Mouse (Mus musculus) embryonic facial prominence, embryonic 13.5 days (tissue): ENCODE data around the gene Slc6a19. TPM values are rescaled to one million over a fixed set of nuclear protein-coding genes. Genes with fewer than 3 reads are reported as not detected.
"Not testable (repeated sequence)": the region's sequence is repeated elsewhere in the genome, so short reads cannot be mapped to it uniquely, and the experiment has no call there.

Source experiments
- ATAC-seq: fragments of 200-750 bp; cut with Nextera tagmentation; 2 replicates; pipeline ENCODE4 v1.8.0; 2017; ENCODE audit warnings: low read depth; ENCODE audit not compliant: insufficient number of reproducible peaks, insufficient read depth, low FRiP score, low TSS enrichment
- H3K27ac ChIP-seq: fragments of 300-500 bp; sonication (generic); 2 replicates; pipeline ENCODE4 v1.5.1; 2015; ENCODE audit warnings: moderate library complexity, mild to moderate bottlenecking, inconsistent platforms
- H3K27me3 ChIP-seq: fragments of 300-500 bp; sonication (generic); 2 replicates; pipeline ENCODE4 v1.6.1; 2015; ENCODE audit warnings: mild to moderate bottlenecking, inconsistent platforms
- H3K36me3 ChIP-seq: fragments of 300-500 bp; sonication (generic); 2 replicates; pipeline ENCODE4 v1.6.1; 2015; ENCODE audit warnings: mild to moderate bottlenecking, inconsistent platforms
- H3K4me1 ChIP-seq: fragments of 300-500 bp; sonication (generic); 2 replicates; pipeline ENCODE4 v1.6.1; 2015; ENCODE audit warnings: inconsistent platforms
- H3K4me2 ChIP-seq: fragments of 300-500 bp; sonication (generic); 2 replicates; pipeline ENCODE4 v1.6.1; 2015; ENCODE audit warnings: moderate library complexity, mild to moderate bottlenecking, inconsistent platforms
- H3K4me3 ChIP-seq: fragments of 300-500 bp; sonication (generic); 2 replicates; pipeline ENCODE4 v1.5.1; 2015; ENCODE audit warnings: mild to moderate bottlenecking, inconsistent platforms
- H3K9ac ChIP-seq: fragments of 300-500 bp; sonication (generic); 2 replicates; pipeline ENCODE4 v1.6.1; 2015; ENCODE audit warnings: mild to moderate bottlenecking, inconsistent platforms
- H3K9me3 ChIP-seq: fragments of 300-500 bp; sonication (generic); 2 replicates; pipeline ENCODE4 v1.6.1; 2016; ENCODE audit warnings: inconsistent platforms
- WGBS: fragments of 180-500 bp; shearing (Covaris S2); methylation state at CpG from one replicate; pipeline ENCODE4 v1.1.7; 2015; ENCODE audit warnings: mixed read lengths; 5-methylcytosine and 5-hydroxymethylcytosine counted together
- polyA plus RNA-seq: library from polyadenylated mRNA; unstranded; fragments of >200 nt; fragmentation: Nextera tagmentation; extraction: Ambion mirVana; gene quantifications from 2 replicates; pipeline ENCODE4 v1.2.1, GENCODE M21; 2015

Slc6a19 gene
- polyA plus RNA-seq, 1 experiment from 2014 or later: not detected

GRCm38 (mm10) chr13:73712228-73712627 is 7.6 kb upstream of the Slc6a19 start:
- H3K27ac ChIP-seq: no peak overlapping the region
- H3K4me1 ChIP-seq: no peaks in the 10 kb centered on the region
- H3K4me3 ChIP-seq: no peak overlapping the region
- H3K27me3 ChIP-seq: no peaks in the 10 kb centered on the region
- WGBS: 77% methylated on average over 3 of the region's 3 CpGs
- H3K4me2 ChIP-seq: no peak overlapping the region
- no peak overlapping the region for H3K9ac ChIP-seq
- no peaks in the 10 kb centered on the region for H3K36me3 ChIP-seq
- ATAC-seq: no peak
- no peaks in the 10 kb centered on the region for H3K9me3 ChIP-seq

GRCm38 (mm10) chr13:73711803-73712202 is 7.1 kb upstream of the Slc6a19 start:
- ATAC-seq: no peak
- H3K4me2 ChIP-seq: no peak overlapping the region
- no peak overlapping the region for H3K4me3 ChIP-seq
- WGBS: 76% methylated on average over 5 of the region's 5 CpGs
- H3K36me3 ChIP-seq: no peaks in the 10 kb centered on the region
- no peak overlapping the region for H3K9ac ChIP-seq
- no peak overlapping the region for H3K27ac ChIP-seq
- no peaks in the 10 kb centered on the region for H3K4me1 ChIP-seq
- no peaks in the 10 kb centered on the region for H3K27me3 ChIP-seq
- no peaks in the 10 kb centered on the region for H3K9me3 ChIP-seq

DNA sequence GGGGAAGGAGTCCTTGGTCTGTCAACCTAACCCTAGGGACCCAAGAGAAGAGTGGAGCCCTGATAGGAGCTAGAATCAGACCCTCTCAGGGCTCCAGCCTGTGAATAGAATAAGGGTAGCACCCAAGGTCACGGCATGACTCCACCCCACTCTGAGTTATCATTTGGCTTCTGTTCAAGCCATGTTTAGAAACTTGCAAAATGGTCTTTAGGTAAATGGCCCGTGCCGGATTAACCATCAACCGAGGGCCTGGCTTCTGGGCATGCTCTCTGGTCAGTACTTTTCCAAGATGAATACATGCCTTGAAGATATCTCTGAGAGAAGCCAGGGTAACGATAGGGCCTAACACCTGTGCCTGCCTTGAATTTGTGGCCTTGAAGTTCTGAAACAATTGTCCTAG is 6.6 kb upstream of the Slc6a19 start:
- Histone ChIP-seq H3K36me3 (no peaks in the 10 kb centered on the region), H3K4me2 (no peak overlapping the region), H3K27me3 (no peaks in the 10 kb centered on the region), H3K9me3 (no peaks in the 10 kb centered on the region), H3K4me3 (no peak overlapping the region), H3K4me1 (no peaks in the 10 kb centered on the region), H3K9ac (no peak overlapping the region), H3K27ac (no peak overlapping the region)
- no peak for ATAC-seq
- WGBS: 87% methylated on average over 5 of the region's 5 CpGs

- 75% methylated on average over 6 of the region's 6 CpGs for WGBS
- H3K9me3 ChIP-seq: no peaks in the 10 kb centered on the region
- no peak overlapping the region for H3K4me2 ChIP-seq
- no peak overlapping the region for H3K9ac ChIP-seq
- H3K4me1 ChIP-seq: no peaks in the 10 kb centered on the region
- ATAC-seq: no peak
- no peaks in the 10 kb centered on the region for H3K36me3 ChIP-seq
- H3K27ac ChIP-seq: no peak overlapping the region
- no peaks in the 10 kb centered on the region for H3K27me3 ChIP-seq
- H3K4me3 ChIP-seq: no peak overlapping the region
Observed at GRCm38 (mm10) chr13:73709491-73709890, 4.8 kb upstream of the Slc6a19 start.

- H3K9ac ChIP-seq, H3K4me2 ChIP-seq, H3K27me3 ChIP-seq, H3K9me3 ChIP-seq, H3K4me3 ChIP-seq, H3K36me3 ChIP-seq, ATAC-seq, H3K4me1 ChIP-seq, H3K27ac ChIP-seq: not testable (repeated sequence)
- 75% methylated on average over 4 of the region's 4 CpGs for WGBS
Observed at GRCm38 (mm10) chr13:73703486-73703885, 1.2 kb downstream of the Slc6a19 start.

DNA sequence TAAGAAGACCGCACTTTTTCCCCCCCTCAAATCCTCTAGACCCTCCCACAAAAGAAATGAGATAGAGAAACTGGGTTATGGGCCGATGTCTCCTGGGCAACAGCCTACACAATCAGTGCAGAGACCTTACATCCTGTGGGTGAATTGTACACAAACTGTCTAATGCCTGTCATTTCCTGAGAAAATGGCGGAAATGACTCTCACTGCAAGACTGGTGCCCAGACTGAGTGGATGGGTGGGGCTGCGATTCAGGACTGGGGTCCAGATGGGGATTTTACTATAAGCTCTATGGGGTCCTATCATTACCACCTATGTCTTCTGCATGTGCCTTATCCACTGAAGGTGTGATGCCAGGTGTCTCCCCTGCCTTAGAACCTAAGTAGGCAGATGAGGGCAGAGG is 1.9 kb downstream of the Slc6a19 start:
- Histone ChIP-seq H3K9me3 (no peaks in the 10 kb centered on the region), H3K27me3 (no peaks in the 10 kb centered on the region), H3K4me3 (no peak overlapping the region), H3K4me1 (no peaks in the 10 kb centered on the region), H3K9ac (no peak overlapping the region), H3K4me2 (no peak overlapping the region), H3K27ac (no peak overlapping the region), H3K36me3 (no peaks in the 10 kb centered on the region)
- ATAC-seq: no peak
- WGBS: 91% methylated on average over 4 of the region's 4 CpGs

DNA sequence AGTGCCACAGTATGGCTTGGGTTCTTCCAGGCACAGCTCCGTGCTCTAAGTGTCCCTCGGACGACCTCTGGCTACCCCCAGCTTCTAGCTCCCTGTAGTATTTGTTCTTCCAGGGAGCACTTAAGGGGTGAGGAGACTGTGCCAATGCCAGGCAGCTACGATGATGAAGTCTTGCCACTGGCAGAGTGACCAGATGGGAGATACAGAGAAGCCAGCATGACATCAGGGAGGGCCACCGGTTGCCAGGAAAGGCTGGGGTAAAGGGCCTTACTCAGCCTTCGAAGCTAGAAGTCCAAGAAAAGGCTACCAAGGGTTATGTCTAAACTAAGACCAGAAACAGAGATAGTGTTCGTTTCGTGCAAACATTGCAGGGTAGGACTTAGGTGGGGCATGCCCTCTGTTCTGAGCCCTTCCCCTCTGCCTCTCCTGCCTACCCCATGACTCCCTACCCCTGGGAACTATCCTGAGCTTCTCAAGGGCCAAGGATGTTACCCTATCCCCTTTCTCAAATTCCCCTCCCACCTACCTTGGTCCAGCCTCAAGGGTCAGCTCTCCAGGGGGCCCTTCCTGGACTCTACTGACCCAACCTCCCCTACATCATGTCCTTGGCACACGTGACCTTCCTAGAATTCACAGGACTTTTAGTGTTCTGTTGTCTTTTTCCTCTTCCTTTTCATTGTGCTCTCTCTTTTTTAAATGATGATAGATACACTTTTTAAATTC is 3.3 kb downstream of the Slc6a19 start:
- H3K9me3 ChIP-seq: no peaks in the 10 kb centered on the region
- H3K4me2 ChIP-seq: no peak overlapping the region
- H3K36me3 ChIP-seq: no peaks in the 10 kb centered on the region
- no peak for ATAC-seq
- WGBS: 82% methylated on average over 9 of the region's 9 CpGs
- no peaks in the 10 kb centered on the region for H3K4me1 ChIP-seq
- H3K9ac ChIP-seq: no peak overlapping the region
- no peaks in the 10 kb centered on the region for H3K27me3 ChIP-seq
- H3K4me3 ChIP-seq: no peak overlapping the region
- H3K27ac ChIP-seq: no peak overlapping the region

- ATAC-seq: no peak
- H3K4me1 ChIP-seq: no peaks in the 10 kb centered on the region
- no peak overlapping the region for H3K9ac ChIP-seq
- H3K9me3 ChIP-seq: no peaks in the 10 kb centered on the region
- no peaks in the 10 kb centered on the region for H3K36me3 ChIP-seq
- 90% methylated on average over 12 of the region's 12 CpGs for WGBS
- no peak overlapping the region for H3K4me3 ChIP-seq
- H3K27me3 ChIP-seq: no peaks in the 10 kb centered on the region
- no peak overlapping the region for H3K4me2 ChIP-seq
- H3K27ac ChIP-seq: no peak overlapping the region
Observed at GRCm38 (mm10) chr13:73700554-73700953, 4.1 kb downstream of the Slc6a19 start.

- Histone ChIP-seq H3K9me3 (no peaks in the 10 kb centered on the region), H3K4me2 (no peak overlapping the region), H3K36me3 (no peaks in the 10 kb centered on the region), H3K9ac (no peak overlapping the region), H3K27me3 (no peaks in the 10 kb centered on the region), H3K4me3 (no peak overlapping the region), H3K27ac (no peak overlapping the region), H3K4me1 (no peaks in the 10 kb centered on the region)
- ATAC-seq: no peak
- whole genome bisulfite sequencing: 91% methylated on average over 6 of the region's 6 CpGs
Observed at GRCm38 (mm10) chr13:73699714-73700113, 5.0 kb downstream of the Slc6a19 start.

DNA sequence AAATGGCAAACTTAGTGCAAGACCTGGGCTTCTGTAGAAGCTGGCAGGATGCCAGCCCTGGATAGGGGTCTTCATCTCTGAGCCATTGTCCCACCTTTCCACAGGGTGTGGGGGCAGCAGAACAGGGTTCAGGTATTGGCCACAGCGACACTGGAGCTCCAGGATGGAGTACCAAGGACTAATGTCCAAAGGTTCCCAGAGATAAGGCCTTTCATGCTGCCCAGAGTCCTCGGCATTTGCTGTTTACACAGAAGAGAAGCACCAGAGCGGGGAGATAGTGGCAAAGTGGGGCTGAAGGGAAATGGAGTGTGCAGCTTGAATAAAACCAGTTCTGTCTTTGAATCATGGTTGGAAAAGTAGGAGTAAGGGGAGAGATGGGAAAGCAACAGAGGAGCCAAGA is 8.1 kb downstream of the Slc6a19 start:
- Histone ChIP-seq H3K36me3 (no peaks in the 10 kb centered on the region), H3K4me3 (no peak overlapping the region), H3K4me1 (no peaks in the 10 kb centered on the region), H3K9me3 (no peaks in the 10 kb centered on the region), H3K9ac (no peak overlapping the region), H3K27me3 (no peaks in the 10 kb centered on the region), H3K4me2 (no peak overlapping the region), H3K27ac (no peak overlapping the region)
- ATAC-seq: no peak
- WGBS: 81% methylated on average over 3 of the region's 3 CpGs

GRCm38 (mm10) chr13:73694972-73695371 is 9.7 kb downstream of the Slc6a19 start:
- Histone ChIP-seq H3K4me3 (no peak overlapping the region), H3K9me3 (no peaks in the 10 kb centered on the region), H3K4me2 (no peak overlapping the region), H3K9ac (no peak overlapping the region), H3K27me3 (no peaks in the 10 kb centered on the region), H3K4me1 (no peaks in the 10 kb centered on the region), H3K27ac (no peak overlapping the region), H3K36me3 (no peaks in the 10 kb centered on the region)
- ATAC-seq: no peak
- WGBS: 89% methylated on average over 1 of the region's 1 CpGs

DNA sequence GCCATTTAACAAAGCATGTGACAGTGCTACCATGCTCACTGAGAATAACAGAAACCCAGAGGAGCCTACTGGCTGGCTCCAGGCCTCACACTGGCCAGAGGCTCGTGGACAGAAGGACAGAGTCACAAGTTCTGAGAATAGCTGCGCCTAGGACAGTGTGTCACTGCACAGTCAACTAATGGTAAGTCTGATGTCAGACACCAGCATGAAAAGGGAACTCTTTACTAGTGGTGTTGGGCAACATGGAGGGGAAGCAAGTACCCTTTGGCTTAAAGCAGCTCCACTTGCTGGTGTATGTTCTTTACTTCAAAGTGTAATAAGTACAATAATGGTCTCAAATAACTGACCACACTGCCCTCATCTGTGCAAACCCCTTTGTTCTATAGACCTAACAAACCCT is 11.3 kb downstream of the Slc6a19 start:
- Histone ChIP-seq H3K27me3 (no peaks in the 10 kb centered on the region), H3K4me3 (no peak overlapping the region), H3K4me2 (no peak overlapping the region), H3K9ac (no peak overlapping the region), H3K9me3 (no peaks in the 10 kb centered on the region), H3K4me1 (no peaks in the 10 kb centered on the region), H3K27ac (no peak overlapping the region), H3K36me3 (no peaks in the 10 kb centered on the region)
- 68% methylated on average over 2 of the region's 2 CpGs for WGBS
- no peak for ATAC-seq
